12 mouse cellular contexts compared by ENCODE assay signal in genomic region chr9:100466743-100467142, GRCm38 (mm10). TPM values are rescaled to one million over a fixed set of nuclear protein-coding genes. Genes with fewer than 3 reads are reported as not detected.
A peak's percentile ranks its signal among the peaks of the same experiment; 100 is the strongest.
DNase-seq lines count a peak whose midpoint lies in the region; ATAC-seq and TF ChIP-seq lines count a peak whose summit lies in the region.
"Had no signal": no experiment of that assay in that cellular context is flagged by ENCODE, and none has a peak within 500 bp of the region (broad histone marks: within the 10 kb centered on the region; RNA-seq: fewer than 3 reads in every experiment).

No protein-coding gene starts in this region.

- 56% methylated on average over 3 of the region's 3 CpGs for WGBS in heart, adult 2 months
- WGBS in heart, embryonic 10.5 days = 85% methylated on average over 3 of the region's 3 CpGs

- peaks cover 40% of the 10 kb centered on the region for H3K4me1 ChIP-seq in heart, adult 2 months (ENCODE audit: control insufficient read depth, insufficient read depth, low read length)
- peaks cover 15% of the 10 kb centered on the region for H3K4me1 ChIP-seq in heart, embryonic 10.5 days

- intact Hi-C loops in heart, adult 2 months (cut with DNase I) = no loop called here
- intact Hi-C loops in gastrocnemius, postnatal 14 days (cut with DNase I; ENCODE audit: low total_unique reads) = no loop called here

- peaks cover 4% of the 10 kb centered on the region; the same call in 1 of the 2 replicates for H3K36me3 ChIP-seq in heart, adult 2 months (ENCODE audit: control insufficient read depth, insufficient read depth, low read length)
- peaks cover 16% of the 10 kb centered on the region; the same call in 1 of the 2 replicates for H3K36me3 ChIP-seq in heart, embryonic 10.5 days

- no peaks in the 10 kb centered on the region for H3K9me3 ChIP-seq in heart, embryonic 10.5 days

- peak overlapping the region; percentile 58 for H3K27ac ChIP-seq in heart, adult 2 months
- H3K27ac ChIP-seq in heart, embryonic 10.5 days = no peak overlapping the region
- H3K27ac ChIP-seq: kidney, postnatal 0 days had no signal

- TF ChIP-seq POLR2A in heart, adult 2 months (IDR thresholded peaks at IDR 0.05; ENCODE audit: insufficient read depth, low read depth, low read length) = no peak

- no peak for ATAC-seq in monocyte, adult 5-6 weeks (replicated peaks; ENCODE audit: insufficient number of reproducible peaks, low FRiP score, low TSS enrichment, poor library complexity, severe bottlenecking)
- ATAC-seq: midbrain, embryonic 16.5 days had no signal

- TF ChIP-seq CTCF in heart, adult 2 months (IDR thresholded peaks at IDR 0.05) = no peak

- no peak overlapping the region for H3K9ac ChIP-seq in heart, adult 2 months (ENCODE audit: low read depth, low read length)

- no peak overlapping the region for H3K4me3 ChIP-seq in heart, adult 2 months
- H3K4me3 ChIP-seq in heart, embryonic 10.5 days = no peak overlapping the region

- DNase-seq in heart, adult 2 months = peak in 1 of 2 experiments; percentile 36
- DNase-seq in heart, embryonic 10.5 days (ENCODE audit: low spot score) = no peak
- peak; percentile 72 for DNase-seq in urinary bladder, postnatal 14 days (ENCODE audit: low spot score)
- no peak for DNase-seq in urinary bladder, postnatal 10 days (ENCODE audit: low spot score)
- DNase-seq in cerebellum, postnatal 25 days = peak; percentile 92 to 93
- DNase-seq in kidney, adult 9 months = no peak
- no peak for DNase-seq in gastrocnemius, postnatal 14 days
- DNase-seq: adrenal gland, postnatal 36 days; right cerebral cortex, postnatal 14 days had no signal

- no peak for TF ChIP-seq EP300 in heart, adult 2 months (IDR thresholded peaks at IDR 0.05; ENCODE audit: insufficient read depth, low read depth, low read length)

- no peaks in the 10 kb centered on the region for H3K27me3 ChIP-seq in heart, adult 2 months (ENCODE audit: control insufficient read depth, insufficient read depth, low read length)
- H3K27me3 ChIP-seq in heart, embryonic 10.5 days (ENCODE audit: insufficient read depth, poor library complexity, severe bottlenecking) = no peaks in the 10 kb centered on the region

- no peaks in the 10 kb centered on the region for H3K79me2 ChIP-seq in heart, adult 2 months (replicated peaks; ENCODE audit: control insufficient read depth, insufficient read depth, low read length)

RNA-seq across cellular contexts. Expression of gene Il20rb, which starts 19.8 kb away (rescaled TPM):
- 1 to 10 TPM in 1 of 2 experiments, under 1 TPM in 1; 0.86 to 1.6 TPM for total RNA-seq in heart, adult 2 months (2021)
- polyA plus RNA-seq in heart, adult 2 months (2012; rRNA removed) = 1.7 and 2.0 TPM in 2 replicates
- polyA plus RNA-seq in heart, embryonic 10.5 days (2016; fragmentation: Nextera tagmentation; extraction: Ambion mirVana) = 1.2 and 1.4 TPM in 2 replicates
- 1 to 10 TPM; 1.5 to 1.7 TPM for total RNA-seq in gastrocnemius, postnatal 14 days (2021)
- 3.2 to 6.9 TPM (median 3.6 TPM) in 3 replicates for total RNA-seq in monocyte, adult 5-6 weeks (2017)

Comparison
In these comparisons a context has a peak if more than half of its experiments do, and no peak if none do; other contexts are left out.
1. DNase-seq: peak in urinary bladder, postnatal 14 days (single experiment) and cerebellum, postnatal 25 days (2 of 2); none in heart, embryonic 10.5 days (single experiment), urinary bladder, postnatal 10 days (single experiment), kidney, adult 9 months (single experiment) and gastrocnemius, postnatal 14 days (single experiment).